Mouse (Mus musculus) left cerebral cortex, adult 9 months (tissue): Measurements from ENCODE around the gene Endov.
A peak's percentile ranks its signal among the peaks of the same experiment; 100 is the strongest.

Source experiments
- DNase-seq, 2 experiments: peaks; one replicate each; pipeline ENCODE4 v3.0.0; 2022; ENCODE audit warnings: low spot score in 2 of 2

Gene Endov

DNA sequence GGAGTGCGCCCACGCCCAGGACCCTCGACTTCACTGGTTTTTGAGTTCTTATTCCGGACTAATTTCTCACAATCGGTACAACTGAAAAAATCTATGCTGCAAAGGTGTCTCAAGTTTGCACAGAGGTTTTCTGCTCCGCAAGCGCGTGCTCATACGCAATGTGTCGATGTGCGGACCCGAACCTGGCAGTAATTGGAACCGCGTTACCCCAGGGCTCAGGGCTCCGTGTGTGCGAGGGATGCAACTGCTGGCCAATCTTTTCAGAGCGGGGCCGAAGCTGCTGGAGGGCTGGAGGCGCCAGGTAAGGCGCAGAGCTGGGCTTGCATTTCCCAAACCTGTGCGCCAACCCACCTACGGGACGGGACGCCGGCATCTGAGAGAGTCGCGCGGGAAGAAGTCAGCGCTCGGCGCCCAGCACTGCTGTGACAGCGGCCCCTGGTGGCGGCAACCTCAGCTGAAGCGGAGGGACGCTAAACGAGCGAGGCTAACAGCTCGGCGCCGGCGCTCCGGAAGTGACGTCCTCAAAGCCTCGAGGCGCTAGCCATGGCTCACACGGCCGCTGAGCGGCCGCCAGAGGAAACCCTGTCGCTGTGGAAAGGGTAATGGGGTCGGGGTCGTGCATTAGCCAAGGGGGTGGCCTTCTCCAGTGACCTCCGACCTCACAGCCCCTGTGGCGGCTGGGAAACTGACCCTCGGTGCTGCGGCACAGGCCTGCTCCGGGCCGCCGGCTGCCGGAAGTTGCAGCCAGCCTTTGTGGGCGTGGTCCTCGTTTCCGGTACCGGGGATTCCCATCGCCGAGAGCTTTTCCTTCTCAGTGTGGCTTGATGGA is at the start of gene Endov:
Gene Endov, plus strand, starts transcription at position 487 of the 829 bp plus-strand sequence.
- DNase-seq = peak; percentile 89 to 97

DNA sequence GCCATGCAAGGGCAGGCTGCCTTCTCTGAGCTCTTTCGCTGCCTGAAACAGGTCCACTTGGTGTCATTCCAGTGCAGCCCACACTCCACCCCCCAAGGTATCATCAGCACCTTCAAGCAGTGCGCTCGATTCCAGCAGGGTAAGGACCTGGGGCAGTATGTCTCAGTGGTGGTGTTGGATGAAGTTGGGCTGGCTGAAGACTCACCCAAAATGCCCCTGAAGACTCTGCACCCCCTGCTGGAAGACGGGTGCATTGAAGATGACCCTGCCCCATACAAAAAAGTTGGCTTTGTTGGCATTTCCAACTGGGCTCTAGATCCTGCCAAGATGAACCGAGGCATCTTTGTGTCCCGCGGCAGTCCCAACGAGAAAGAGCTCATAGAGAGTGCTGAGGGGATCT is 48.9 kb upstream of the Endov start:
- no peak for DNase-seq

DNA sequence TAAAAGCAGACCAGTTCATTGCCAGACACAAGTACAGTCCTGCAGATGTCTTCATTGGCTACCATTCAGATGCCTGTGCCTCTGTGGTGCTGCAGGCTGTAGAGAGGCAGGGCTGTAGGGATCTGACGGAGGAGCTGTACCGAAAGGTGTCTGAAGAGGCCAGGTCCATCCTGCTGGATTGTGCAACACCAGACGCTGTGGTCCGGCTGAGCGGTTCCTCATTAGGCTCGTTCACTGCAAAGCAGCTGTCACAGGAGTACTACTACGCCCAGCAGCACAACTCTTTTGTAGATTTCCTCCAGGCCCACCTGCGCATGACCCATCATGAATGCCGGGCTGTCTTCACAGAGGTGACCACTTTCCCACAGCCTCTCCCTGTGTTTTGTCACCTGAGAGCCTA is 47.7 kb upstream of the Endov start:
- DNase-seq = no peak

DNA sequence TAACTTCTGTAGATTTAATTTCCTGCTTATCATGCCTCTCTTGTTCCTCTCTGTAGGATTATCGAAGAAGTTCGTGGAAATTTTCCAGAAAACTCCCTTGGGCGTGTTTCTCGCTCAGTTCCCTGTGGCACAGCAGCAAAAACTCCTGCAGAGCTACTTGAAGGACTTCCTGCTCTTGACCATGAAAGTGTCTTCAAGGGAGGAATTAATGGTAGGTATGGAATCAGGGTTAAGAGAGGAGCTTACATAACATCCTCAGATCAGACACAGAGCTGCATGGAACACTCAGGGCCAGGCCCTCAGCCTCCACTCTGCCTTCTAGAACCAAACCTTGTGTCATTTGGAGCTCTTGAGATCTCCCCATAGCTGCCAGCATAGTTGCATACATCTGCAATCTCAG is 35.0 kb upstream of the Endov start:
- DNase-seq = no peak

DNA sequence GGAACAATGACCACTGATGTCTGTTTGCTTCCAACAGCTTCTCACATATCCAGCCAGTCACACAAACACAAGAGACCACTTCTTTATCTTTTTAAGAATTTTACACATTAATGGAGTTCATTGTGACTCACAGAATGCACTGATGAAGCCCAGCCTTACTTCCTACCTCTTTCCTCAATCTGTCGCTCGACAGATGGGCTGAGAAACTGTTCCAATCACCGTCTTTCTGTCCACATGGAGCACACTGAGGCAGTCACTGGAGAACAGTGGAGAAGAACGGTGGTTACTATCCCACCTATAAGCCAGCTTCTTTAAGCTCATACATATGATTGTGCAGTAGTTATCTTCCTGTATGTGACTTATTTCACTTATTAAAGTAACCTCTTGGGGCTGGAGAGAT is 13.3 kb upstream of the Endov start:
- DNase-seq = no peak

DNA sequence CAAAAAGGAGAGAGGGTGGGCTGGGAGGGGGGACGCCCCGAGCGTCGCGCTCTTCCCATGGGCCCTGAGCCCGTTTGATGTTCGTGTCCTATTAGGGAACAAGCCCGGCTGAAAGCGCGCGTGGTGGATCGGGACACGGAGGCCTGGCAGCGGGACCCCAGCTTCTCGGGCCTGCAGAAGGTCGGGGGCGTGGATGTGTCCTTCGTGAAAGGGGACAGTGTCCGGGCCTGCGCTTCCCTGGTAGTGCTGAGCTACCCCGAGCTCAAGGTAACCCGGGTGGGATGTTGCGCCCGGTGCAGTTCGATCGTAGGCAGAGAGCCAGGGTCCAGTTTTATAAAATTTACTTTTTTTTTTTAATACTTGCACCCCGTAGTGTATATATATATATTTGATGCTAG is 542 bp downstream of the Endov start:
- DNase-seq = no peak

DNA sequence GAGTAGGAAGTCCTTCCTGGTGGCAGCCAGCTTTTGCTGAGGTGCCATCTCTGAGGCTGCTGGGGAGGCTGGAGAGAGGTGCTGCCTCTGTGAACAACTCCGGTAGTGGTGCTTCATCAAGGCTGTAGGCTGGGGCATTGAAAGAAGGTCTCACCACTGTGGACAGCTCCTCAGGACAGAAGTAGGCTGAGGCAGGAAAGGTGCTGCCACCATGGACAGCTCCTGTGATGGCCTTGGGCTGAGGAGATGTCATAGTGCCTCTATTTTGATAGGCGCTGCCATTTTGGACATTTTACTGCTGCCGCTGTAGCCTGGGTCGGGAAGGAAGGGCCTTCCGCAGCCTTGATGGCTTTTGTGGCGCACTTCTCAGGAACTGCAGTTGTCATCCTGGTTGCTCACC is 1.7 kb downstream of the Endov start:
- DNase-seq = no peak

DNA sequence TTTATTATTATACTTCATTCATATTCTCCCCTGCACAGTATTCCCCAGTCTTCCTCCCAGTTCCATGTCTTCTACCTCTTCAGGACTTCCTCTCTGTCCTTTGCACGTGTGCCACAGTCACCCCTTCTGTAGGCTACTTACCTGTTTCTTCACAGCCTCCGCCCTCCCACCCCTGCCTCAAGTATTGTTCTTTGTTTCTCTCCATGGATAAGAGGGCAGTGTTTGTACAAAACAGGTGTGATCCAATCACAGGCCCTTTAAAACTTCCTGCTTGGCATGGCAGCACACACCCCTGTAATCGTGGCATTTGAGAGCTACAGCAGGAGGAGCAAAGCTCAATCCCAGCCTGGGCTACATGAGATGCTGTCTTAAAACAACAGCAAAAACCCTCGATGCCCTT is 2.4 kb downstream of the Endov start:
- DNase-seq = no peak

DNA sequence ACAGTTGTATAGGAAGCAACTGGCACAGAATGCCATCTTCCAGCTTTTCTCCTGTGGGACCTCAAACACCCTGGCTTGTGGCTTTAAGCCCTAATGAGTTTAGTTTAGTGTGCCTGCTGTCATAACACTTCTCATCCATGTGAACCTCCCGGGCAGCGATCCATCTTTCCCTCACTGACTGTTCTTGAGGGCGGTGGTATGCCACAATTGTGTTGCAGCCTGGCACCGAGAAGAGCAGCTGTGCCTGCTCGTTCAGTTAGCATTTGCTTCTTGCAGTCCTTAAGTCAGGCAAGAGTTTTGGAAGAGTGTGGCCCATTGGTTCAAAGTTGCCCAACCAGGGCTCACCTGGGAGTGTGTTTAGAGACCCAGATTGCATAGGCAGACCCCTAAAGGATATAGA is 5.0 kb downstream of the Endov start:
- DNase-seq = no peak

DNA sequence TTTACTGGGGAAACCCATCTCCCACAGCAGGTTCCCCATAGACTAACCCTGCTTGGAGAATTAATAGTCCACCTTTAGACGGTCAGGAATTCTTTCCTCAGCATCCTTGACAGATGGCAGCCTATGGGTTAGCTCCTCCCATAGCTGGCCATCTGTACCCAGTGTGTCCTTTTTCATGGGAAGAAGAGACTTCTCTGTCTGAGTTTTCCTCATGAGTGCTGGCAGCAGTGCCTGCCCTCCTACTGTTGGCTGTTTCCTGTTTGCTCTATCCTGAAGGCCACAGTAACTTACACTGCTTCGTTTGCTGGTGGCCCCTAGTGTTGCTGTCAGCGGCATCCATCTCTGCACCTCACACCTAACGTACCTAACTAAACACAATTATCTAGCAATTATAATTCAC is 6.3 kb downstream of the Endov start:
- no peak for DNase-seq

DNA sequence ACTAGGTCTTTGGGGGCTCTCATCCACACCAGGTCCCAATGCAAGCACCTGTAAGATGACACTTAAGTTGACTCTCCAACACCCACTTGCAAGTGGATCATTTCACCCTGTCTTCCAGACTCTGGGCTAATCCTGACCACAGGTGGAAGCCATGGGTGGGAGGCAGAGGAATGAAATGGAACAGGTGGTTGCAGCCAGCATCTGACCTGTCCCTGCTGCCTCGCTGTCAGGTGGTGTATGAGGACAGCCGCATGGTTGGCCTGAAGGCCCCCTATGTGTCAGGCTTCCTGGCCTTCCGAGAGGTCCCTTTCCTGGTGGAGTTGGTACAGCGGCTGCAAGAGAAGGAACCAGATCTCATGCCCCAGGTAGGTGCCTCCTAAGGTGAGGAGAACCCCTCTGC is 8.2 kb downstream of the Endov start:
- DNase-seq = no peak

DNA sequence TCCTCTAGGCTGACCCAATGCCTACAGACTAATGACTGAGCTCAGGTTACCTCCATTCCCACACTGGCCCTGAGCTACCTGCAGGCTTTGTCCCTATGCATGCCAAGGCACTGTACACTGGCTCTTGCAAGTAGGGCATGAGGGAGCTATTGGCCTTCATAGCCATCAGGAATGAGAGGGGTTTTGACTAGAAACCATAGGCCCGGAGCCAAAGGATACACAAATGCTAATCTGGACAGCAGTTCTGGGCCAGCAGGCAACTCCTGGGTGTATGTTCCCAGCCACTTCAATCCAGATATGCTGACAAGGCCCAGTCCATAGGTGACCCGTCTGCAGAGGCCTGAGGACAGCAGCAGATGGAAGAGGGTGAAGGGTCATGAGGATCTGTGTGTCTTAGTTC is 8.9 kb downstream of the Endov start:
- DNase-seq = no peak

DNA sequence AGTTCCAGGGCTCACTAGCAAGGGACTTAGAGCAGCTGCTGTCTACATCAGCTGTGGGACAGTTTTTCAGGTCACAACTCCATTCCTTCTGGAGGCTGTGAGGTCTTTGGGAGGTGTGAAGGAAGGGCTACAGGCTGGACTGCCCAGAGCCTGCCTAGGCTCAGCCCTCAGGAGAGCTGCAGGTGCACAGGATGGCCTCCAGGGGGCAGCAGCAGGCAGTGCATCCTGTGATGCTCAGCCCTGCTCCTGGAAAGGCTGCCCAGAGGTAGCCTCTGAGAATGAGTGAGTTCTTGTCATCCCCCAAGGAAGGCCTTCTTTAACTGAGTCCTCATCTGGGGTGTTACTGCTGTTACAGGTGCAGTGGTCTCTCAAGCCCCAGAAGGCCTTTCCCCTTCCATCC is 12.5 kb downstream of the Endov start:
- DNase-seq = peak in 1 of 2 experiments; percentile 77

DNA sequence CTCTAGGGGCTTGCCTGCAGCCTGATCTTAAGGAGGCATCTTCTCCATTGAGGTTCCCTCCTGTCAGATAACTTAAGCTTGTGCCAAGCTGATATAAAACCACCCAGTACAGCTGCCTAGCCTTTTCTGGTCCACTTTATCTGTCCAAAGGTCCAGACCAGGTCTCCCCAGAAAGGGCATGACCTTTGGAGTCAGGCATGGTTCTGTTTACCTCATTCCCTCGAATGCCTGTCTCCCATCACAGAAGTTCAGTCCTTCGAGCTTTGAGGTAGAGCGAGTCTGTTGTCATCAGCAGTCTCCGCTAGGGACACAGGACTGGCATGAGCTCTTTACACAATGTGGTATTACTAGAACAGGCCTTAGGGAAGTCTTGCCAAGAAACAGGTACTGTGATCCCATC is 15.2 kb downstream of the Endov start:
- no peak for DNase-seq

DNA sequence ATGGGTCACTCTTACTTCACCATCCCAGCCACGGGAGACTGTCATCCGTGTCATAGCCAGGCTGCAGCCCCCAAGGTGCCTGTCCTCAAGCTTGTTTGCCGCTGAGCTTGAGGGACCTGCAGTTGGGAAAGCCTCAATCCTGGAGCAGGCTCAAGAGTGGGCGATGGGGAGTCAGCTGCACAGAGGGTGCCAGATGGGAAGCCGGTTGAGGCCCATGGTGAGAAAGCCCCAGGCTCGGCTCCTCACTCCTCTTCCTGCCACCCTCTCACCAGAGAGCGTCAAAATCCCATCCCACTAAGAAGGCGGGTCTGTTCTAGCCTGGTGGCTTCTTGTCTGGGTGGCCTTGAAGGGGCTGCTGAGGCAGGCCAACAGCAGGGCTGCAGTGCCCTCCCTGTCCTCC is 16.6 kb downstream of the Endov start:
- DNase-seq = peak in 1 of 2 experiments; percentile 81

DNA sequence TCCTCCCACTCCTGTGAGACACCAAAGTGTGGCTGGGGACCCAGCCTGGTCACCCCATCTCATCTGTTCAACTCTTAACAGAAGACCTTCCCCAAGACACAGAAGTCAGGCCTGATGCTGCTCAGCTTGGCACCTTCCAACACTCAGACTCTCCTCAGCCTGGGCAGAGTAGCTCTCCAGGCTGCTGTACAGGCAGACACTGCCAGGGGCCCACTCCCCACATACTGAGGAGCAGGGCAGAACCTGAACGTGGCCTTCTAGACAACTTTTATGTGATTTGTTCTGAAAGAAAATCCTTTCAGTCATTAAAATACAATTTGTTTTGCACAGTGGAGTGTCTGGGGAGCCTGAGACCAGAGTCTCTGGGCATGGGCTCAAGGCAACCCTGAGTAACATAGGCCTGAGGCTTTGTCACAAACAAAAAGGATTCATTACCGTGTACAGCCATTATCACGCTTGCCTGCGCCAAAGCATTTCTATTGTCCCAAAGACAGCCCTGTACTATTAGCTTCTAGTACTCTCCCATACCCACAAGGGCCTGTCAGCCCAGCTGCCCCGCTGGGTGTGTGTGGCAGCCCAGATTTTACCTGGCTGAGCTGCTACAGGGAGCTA is 18.1 kb downstream of the Endov start:
- no peak for DNase-seq

DNA sequence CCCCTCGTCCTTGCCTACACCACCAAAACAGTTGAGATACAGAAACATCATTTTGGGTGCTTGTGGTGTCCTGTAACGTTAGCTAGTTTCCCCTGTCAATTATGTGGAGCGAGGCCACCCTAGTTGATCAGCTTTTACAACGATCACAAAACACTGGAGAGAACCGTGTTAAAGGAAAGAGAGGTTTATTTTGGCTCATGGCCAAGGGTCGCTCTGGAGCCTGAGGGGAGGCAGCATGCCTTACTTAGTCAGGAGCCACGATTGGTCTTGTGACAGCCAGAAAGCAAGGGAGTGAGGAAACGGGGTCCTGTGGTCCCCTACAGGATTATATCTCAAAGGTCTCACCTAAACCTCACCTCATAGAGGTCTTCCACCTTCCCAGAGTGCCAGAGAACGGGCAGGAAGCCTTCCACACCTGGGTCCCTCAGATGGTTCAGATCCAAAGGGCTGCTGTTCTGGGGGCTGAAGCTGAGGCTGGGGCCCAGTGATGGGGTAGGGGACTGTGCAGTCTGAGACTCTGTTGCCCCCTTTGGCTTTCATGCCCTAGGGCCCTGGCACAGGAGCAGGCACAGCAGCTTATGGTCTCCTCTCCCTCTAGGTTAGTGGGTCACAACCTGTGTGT is 22.0 kb downstream of the Endov start:
- no peak for DNase-seq

DNA sequence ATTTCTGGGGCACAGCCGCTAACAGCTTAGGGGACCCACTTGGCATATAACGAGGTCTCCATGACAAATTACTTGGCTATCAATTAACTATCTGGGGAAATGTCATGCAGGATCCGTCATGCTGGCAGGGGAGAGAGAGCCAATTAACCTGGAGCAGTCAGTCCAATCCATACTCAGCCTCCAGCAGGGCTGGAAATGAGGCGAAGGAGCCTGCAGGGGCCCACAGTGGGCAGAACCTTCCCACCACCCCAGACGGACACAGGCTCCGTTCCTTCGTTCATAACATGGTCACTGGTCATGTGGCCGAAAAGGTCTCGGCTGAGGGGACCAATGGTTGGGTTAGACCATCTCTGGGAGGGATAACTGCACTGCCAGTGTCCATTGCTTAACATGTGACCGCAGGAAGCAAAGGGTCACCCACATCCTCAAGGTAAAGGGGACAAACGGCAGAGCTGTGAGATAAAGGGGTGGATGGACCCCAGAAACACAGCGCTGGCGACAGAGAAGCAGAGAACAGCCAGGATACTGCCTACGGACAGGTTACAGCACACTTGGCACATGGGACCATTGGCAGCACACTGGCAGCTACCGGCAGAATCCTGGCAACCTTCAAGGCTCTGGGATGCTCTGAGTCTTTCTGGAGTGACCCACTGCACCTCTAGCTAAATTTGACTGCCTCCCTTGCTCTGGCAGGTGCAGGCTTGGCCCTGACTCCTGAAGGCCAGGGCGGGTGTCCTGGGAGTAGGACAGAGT is 23.1 kb downstream of the Endov start:
- DNase-seq = no peak

DNA sequence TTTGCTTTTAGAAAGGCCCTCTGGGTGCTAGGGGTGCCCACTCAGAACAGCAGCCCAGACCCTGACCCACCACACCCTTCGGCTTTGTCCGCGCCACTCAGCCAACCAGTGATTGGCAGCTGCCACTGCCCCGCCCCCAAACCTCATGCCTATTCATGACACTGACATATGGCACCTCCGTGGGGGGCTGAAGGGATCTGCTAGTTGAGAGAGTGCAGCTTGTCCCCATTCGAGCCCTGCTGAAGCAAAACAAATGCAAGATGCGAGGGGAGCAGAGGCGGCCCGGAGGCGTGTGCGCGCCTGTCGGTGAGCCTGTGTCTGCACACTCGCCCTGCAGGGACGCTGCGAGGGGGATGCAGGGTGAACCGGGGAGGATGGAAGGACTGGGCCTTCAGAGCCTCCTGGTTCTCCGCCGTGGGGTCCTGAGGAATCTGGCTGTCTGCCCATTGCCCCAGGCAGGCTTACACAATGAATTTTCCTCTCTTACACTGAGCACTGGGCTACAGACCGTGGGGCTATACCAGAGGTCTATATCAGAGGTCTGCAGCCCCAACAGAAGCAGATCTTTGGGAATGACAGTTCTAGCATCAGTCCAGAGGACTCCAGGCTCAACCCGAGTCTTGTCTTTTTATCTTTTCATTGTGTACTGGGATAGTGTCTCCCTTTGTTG is 24.0 kb downstream of the Endov start:
- DNase-seq = peak in 1 of 2 experiments; percentile 75

DNA sequence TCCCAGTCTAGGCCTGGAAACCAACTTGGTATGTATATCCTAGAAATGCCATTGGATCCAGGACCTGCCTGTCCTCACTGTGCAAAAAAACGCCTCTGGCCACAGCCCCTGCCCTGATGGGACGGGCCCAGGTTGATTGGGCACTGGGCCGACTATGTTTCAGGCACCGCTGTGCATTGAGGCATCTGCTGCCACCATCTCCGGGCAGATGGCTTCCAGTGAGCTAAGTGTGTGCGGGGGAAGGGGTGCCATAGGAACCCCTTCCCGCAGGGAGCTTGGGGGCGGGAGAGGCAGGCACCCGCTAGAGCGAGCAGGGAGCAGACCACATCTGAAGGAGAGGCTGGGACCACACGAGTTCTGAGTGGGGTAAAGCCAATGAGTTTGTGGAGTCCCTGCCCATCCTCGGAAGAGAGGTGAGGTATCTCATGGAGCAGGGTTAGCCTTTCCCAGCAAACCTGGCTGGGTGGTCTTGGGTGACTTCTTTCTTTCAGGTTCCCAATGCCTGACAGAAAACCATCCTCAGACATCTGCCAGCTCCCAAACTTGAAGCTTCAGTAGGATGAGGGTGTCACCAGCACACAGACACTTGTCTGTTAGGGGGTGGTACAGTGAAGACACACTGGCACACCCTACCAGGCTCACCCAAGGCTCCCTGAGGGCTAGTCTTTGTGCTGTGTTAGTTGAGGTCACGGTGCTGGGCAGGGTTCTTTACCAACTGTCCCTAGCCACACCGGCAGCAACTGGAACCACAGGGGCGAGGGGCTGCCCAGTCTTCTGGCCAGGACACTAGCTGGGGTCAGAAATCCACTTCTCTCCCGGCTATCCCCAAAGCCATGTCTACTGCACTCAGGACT is 24.9 kb downstream of the Endov start:
- DNase-seq = peak in 1 of 2 experiments; percentile 80
